Mouse (Mus musculus): ENCODE measurements around the gene Ttc8. TPM values are rescaled to one million over a fixed set of nuclear protein-coding genes. Genes with fewer than 3 reads are reported as not detected.

The Ttc8 gene
- polyA plus RNA-seq, 1 experiment: 36.1 TPM

- Histone ChIP-seq H3K36me3 (ENCODE audit: control insufficient read depth, insufficient read depth, low read length) (0 out of 2 replicates have a peak, but pooled peaks cover 1% of the 10 kb centered on the region), H3K27ac (ENCODE audit: insufficient read depth, low read depth, low read length) (no peak overlapping the region), H3K4me1 (ENCODE audit: control insufficient read depth, insufficient read depth, low read length) (peaks cover 2% of the 10 kb centered on the region; the same call in 1 of the 2 replicates), H3K4me3 (ENCODE audit: insufficient read depth, low read depth, low read length) (no peak overlapping the region), H3K27me3 (replicated peaks; ENCODE audit: control insufficient read depth, insufficient read depth, low read length) (no peaks in the 10 kb centered on the region)
- TF ChIP-seq CTCF (conservative IDR thresholded peaks at IDR 0.05; ENCODE audit: insufficient read depth, insufficient read length, low read depth, low read length) (peak; percentile 50), POLR2A (IDR thresholded peaks at IDR 0.05; ENCODE audit: low read depth, low read length) (no peak)
- DNase-seq: no peak
- WGBS: 85% methylated on average over 3 of the region's 3 CpGs
These were observed 51.9 kb downstream of the Ttc8 start for GRCm38 (mm10) chr12:98972291-98972690.

GRCm38 (mm10) chr12:98973461-98973860 is 53.1 kb downstream of the Ttc8 start:
- Histone ChIP-seq H3K36me3 (ENCODE audit: control insufficient read depth, insufficient read depth, low read length) (0 out of 2 replicates have a peak, but pooled peaks cover 1% of the 10 kb centered on the region), H3K27ac (ENCODE audit: insufficient read depth, low read depth, low read length) (no peak overlapping the region), H3K4me3 (ENCODE audit: insufficient read depth, low read depth, low read length) (no peak overlapping the region), H3K27me3 (replicated peaks; ENCODE audit: control insufficient read depth, insufficient read depth, low read length) (no peaks in the 10 kb centered on the region), H3K4me1 (ENCODE audit: control insufficient read depth, insufficient read depth, low read length) (no peaks in the 10 kb centered on the region; the same call in 1 of the 2 replicates)
- 90% methylated on average over 10 of the region's 10 CpGs for WGBS
- DNase-seq: no peak
- no peak for TF ChIP-seq POLR2A (IDR thresholded peaks at IDR 0.05; ENCODE audit: low read depth, low read length)

- Histone ChIP-seq H3K36me3 (ENCODE audit: control insufficient read depth, insufficient read depth, low read length) (0 out of 2 replicates have a peak, but pooled peaks cover 1% of the 10 kb centered on the region), H3K4me3 (ENCODE audit: insufficient read depth, low read depth, low read length) (no peak overlapping the region), H3K4me1 (ENCODE audit: control insufficient read depth, insufficient read depth, low read length) (no peaks in the 10 kb centered on the region), H3K27ac (ENCODE audit: insufficient read depth, low read depth, low read length) (no peak overlapping the region), H3K27me3 (replicated peaks; ENCODE audit: control insufficient read depth, insufficient read depth, low read length) (no peaks in the 10 kb centered on the region)
- 75% methylated on average over 12 of the region's 12 CpGs for WGBS
- no peak for TF ChIP-seq POLR2A (IDR thresholded peaks at IDR 0.05; ENCODE audit: low read depth, low read length)
- no peak for TF ChIP-seq CTCF (conservative IDR thresholded peaks at IDR 0.05; ENCODE audit: insufficient read depth, insufficient read length, low read depth, low read length)
- no peak for DNase-seq
These were observed 53.9 kb downstream of the Ttc8 start for GRCm38 (mm10) chr12:98974157-98974804.

GRCm38 (mm10) chr12:98981081-98981480 is 60.7 kb downstream of the Ttc8 start:
- TF ChIP-seq POLR2A (IDR thresholded peaks at IDR 0.05; ENCODE audit: low read depth, low read length): no peak
- TF ChIP-seq CTCF (conservative IDR thresholded peaks at IDR 0.05; ENCODE audit: insufficient read depth, insufficient read length, low read depth, low read length): no peak
- Histone ChIP-seq H3K27ac (ENCODE audit: insufficient read depth, low read depth, low read length) (no peak overlapping the region), H3K36me3 (ENCODE audit: control insufficient read depth, insufficient read depth, low read length) (peaks cover 3% of the 10 kb centered on the region; the same call in 1 of the 2 replicates), H3K4me1 (ENCODE audit: control insufficient read depth, insufficient read depth, low read length) (no peaks in the 10 kb centered on the region), H3K4me3 (ENCODE audit: insufficient read depth, low read depth, low read length) (no peak overlapping the region), H3K27me3 (replicated peaks; ENCODE audit: control insufficient read depth, insufficient read depth, low read length) (no peaks in the 10 kb centered on the region)
- no peak for DNase-seq
- WGBS: 91% methylated on average over 3 of the region's 3 CpGs

- 91% methylated on average over 2 of the region's 2 CpGs for WGBS
- H3K4me1 ChIP-seq (ENCODE audit: control insufficient read depth, insufficient read depth, low read length): no peaks in the 10 kb centered on the region
- H3K27ac ChIP-seq (ENCODE audit: insufficient read depth, low read depth, low read length): no peak overlapping the region
- H3K27me3 ChIP-seq (replicated peaks; ENCODE audit: control insufficient read depth, insufficient read depth, low read length): no peaks in the 10 kb centered on the region
- no peak overlapping the region for H3K4me3 ChIP-seq (ENCODE audit: insufficient read depth, low read depth, low read length)
- no peak for DNase-seq
- peaks cover 1% of the 10 kb centered on the region; the same call in 1 of the 2 replicates for H3K36me3 ChIP-seq (ENCODE audit: control insufficient read depth, insufficient read depth, low read length)
- no peak for TF ChIP-seq CTCF (conservative IDR thresholded peaks at IDR 0.05; ENCODE audit: insufficient read depth, insufficient read length, low read depth, low read length)
- TF ChIP-seq POLR2A (IDR thresholded peaks at IDR 0.05; ENCODE audit: low read depth, low read length): no peak
These were observed 64.4 kb downstream of the Ttc8 start for GRCm38 (mm10) chr12:98984785-98985184.

GRCm38 (mm10) chr12:98991076-98991829 is 70.9 kb downstream of the Ttc8 start:
- TF ChIP-seq POLR2A (IDR thresholded peaks at IDR 0.05; ENCODE audit: low read depth, low read length) (no peak), CTCF (conservative IDR thresholded peaks at IDR 0.05; ENCODE audit: insufficient read depth, insufficient read length, low read depth, low read length) (no peak)
- 60% methylated on average over 2 of the region's 2 CpGs for WGBS
- H3K36me3 ChIP-seq (ENCODE audit: control insufficient read depth, insufficient read depth, low read length): no peaks in the 10 kb centered on the region
- DNase-seq: no peak
- no peaks in the 10 kb centered on the region for H3K4me1 ChIP-seq (ENCODE audit: control insufficient read depth, insufficient read depth, low read length)
- no peak overlapping the region for H3K27ac ChIP-seq (ENCODE audit: insufficient read depth, low read depth, low read length)
- no peak overlapping the region for H3K4me3 ChIP-seq (ENCODE audit: insufficient read depth, low read depth, low read length)
- no peaks in the 10 kb centered on the region for H3K27me3 ChIP-seq (replicated peaks; ENCODE audit: control insufficient read depth, insufficient read depth, low read length)

GRCm38 (mm10) chr12:98991830-98992216 is 71.4 kb downstream of the Ttc8 start:
- 59% methylated on average over 3 of the region's 3 CpGs for WGBS
- no peak overlapping the region for H3K4me3 ChIP-seq (ENCODE audit: insufficient read depth, low read depth, low read length)
- no peak for DNase-seq

More at GRCm38 (mm10) chr12:98991830-98992216, 71.4 kb downstream of the Ttc8 start:
- Histone ChIP-seq H3K4me1 (ENCODE audit: control insufficient read depth, insufficient read depth, low read length) (no peaks in the 10 kb centered on the region), H3K27me3 (replicated peaks; ENCODE audit: control insufficient read depth, insufficient read depth, low read length) (no peaks in the 10 kb centered on the region), H3K36me3 (ENCODE audit: control insufficient read depth, insufficient read depth, low read length) (no peaks in the 10 kb centered on the region), H3K27ac (ENCODE audit: insufficient read depth, low read depth, low read length) (no peak overlapping the region)
- TF ChIP-seq POLR2A (IDR thresholded peaks at IDR 0.05; ENCODE audit: low read depth, low read length) (no peak), CTCF (conservative IDR thresholded peaks at IDR 0.05; ENCODE audit: insufficient read depth, insufficient read length, low read depth, low read length) (no peak)

Data from kidney, adult 2 months (tissue).